Mouse (Mus musculus): ENCODE data around the gene Myo1g.

GRCm38 (mm10) chr11:6528186-6529006, 7.6 kb upstream of the Myo1g start:
- TF ChIP-seq CTCF (IDR thresholded peaks at IDR 0.05; ENCODE audit: low read depth), result peak; percentile 90
- TF ChIP-seq EP300 (optimal IDR thresholded peaks at IDR 0.05), result peak; percentile 85

Data from stomach, postnatal 0 days (tissue).